Comparison of ENCODE assay signal across 8 mouse cellular contexts in the genomic region with DNA sequence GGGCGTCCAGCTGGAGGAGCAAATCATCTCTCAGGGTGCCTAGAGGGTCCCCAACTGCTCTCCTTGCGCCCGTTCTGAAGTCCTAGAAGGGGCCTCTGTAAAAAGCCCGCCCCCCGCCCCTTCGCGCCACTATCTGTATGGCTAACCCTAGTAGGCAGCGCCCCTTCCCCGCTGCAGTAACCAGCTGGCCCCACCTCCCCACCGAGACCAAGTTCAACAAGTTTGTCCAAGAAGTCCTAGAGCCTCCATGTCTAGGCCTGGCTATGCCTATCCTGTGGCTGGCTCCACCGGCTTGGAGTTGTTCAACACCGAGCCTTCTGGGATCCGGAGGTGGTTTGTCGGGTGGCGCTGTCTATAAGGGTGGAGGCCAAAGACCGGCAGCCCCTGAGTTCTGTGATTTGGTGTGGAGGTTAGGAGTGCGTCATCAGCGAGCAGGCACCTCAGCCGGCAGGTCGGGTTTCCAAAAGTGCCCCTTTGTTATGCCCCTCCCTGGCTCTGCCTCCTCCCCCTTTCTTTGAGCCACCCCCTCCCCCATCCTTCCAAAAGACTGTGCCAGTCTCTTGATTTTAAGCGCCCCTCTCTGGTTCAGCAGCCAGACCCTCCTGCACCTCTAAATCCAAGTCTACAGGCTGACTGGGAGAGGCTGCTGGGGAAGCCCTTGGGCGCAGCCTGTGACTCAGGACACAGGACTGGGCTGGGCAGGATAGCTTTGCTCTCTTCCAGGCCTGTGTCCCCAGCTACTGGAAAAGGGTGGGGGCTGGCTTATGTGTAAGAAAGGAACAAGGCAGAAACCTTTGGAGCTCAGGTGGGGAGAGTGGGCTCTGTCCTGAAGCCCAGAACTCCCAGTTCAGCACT. TPM values are rescaled to one million over a fixed set of nuclear protein-coding genes. Genes with fewer than 3 reads are reported as not detected.
DNase-seq lines count a peak whose midpoint lies in the region; ATAC-seq and TF ChIP-seq lines count a peak whose summit lies in the region.

No protein-coding gene starts in this region.

- peaks cover 5% of the 10 kb centered on the region; the same call in 1 of the 2 replicates for H3K27me3 ChIP-seq in embryonic facial prominence, embryonic 12.5 days
- H3K27me3 ChIP-seq in hindbrain, embryonic 13.5 days, result peaks cover 55% of the 10 kb centered on the region
- peaks cover 42% of the 10 kb centered on the region for H3K27me3 ChIP-seq in neural tube, embryonic 13.5 days

- peaks cover 16% of the 10 kb centered on the region for H3K36me3 ChIP-seq in embryonic facial prominence, embryonic 12.5 days
- H3K36me3 ChIP-seq in hindbrain, embryonic 13.5 days, result no peaks in the 10 kb centered on the region
- H3K36me3 ChIP-seq in neural tube, embryonic 13.5 days, result no peaks in the 10 kb centered on the region

- peak; percentile 57 for DNase-seq in lung, adult 2 months
- DNase-seq in lung, postnatal 36 days, result no peak
- DNase-seq in R1 (ENCODE audit: low read depth, low spot score) (peak; percentile 84), liver (peak; percentile 56)
- no peak for DNase-seq in spleen, postnatal 14 days (ENCODE audit: low spot score in 2 of 2)

- ATAC-seq in embryonic facial prominence, embryonic 12.5 days (ENCODE audit: insufficient number of reproducible peaks, insufficient read depth, low FRiP score, low TSS enrichment), result peak; percentile 77
- ATAC-seq in hindbrain, embryonic 13.5 days (ENCODE audit: low FRiP score), result peak; percentile 49
- ATAC-seq in neural tube, embryonic 13.5 days (ENCODE audit: low read depth), result peak; percentile 66

- H3K9ac ChIP-seq in embryonic facial prominence, embryonic 12.5 days, result peak overlapping the region; percentile 65
- H3K9ac ChIP-seq in hindbrain, embryonic 13.5 days, result peak overlapping the region; percentile 72
- peak overlapping the region; percentile 65 for H3K9ac ChIP-seq in neural tube, embryonic 13.5 days

- H3K4me1 ChIP-seq in lung, adult 2 months (ENCODE audit: control insufficient read depth, insufficient read depth, low read length), result no peaks in the 10 kb centered on the region
- H3K4me1 ChIP-seq in embryonic facial prominence, embryonic 12.5 days, result peaks cover 39% of the 10 kb centered on the region
- H3K4me1 ChIP-seq in hindbrain, embryonic 13.5 days (replicated peaks), result peaks cover 44% of the 10 kb centered on the region
- peaks cover 46% of the 10 kb centered on the region for H3K4me1 ChIP-seq in neural tube, embryonic 13.5 days (replicated peaks)

- H3K9me3 ChIP-seq in embryonic facial prominence, embryonic 12.5 days, result no peaks in the 10 kb centered on the region
- H3K9me3 ChIP-seq in hindbrain, embryonic 13.5 days, result no peaks in the 10 kb centered on the region
- no peaks in the 10 kb centered on the region for H3K9me3 ChIP-seq in neural tube, embryonic 13.5 days

- TF ChIP-seq CTCF in lung, adult 2 months (IDR thresholded peaks at IDR 0.05; ENCODE audit: insufficient read depth, low read length), result no peak

- peak overlapping the region; percentile 82 for H3K4me3 ChIP-seq in lung, adult 2 months (replicated peaks; ENCODE audit: extremely low read depth, low read depth, low read length)
- H3K4me3 ChIP-seq in embryonic facial prominence, embryonic 12.5 days, result peak overlapping the region; percentile 68
- peak overlapping the region; percentile 53 for H3K4me3 ChIP-seq in hindbrain, embryonic 13.5 days
- peak overlapping the region; percentile 50 for H3K4me3 ChIP-seq in neural tube, embryonic 13.5 days

- TF ChIP-seq POLR2A in lung, adult 2 months (IDR thresholded peaks at IDR 0.05; ENCODE audit: borderline replicate concordance, extremely low read depth, low read depth, low read length), result no peak

- H3K4me2 ChIP-seq in embryonic facial prominence, embryonic 12.5 days (replicated peaks), result peak overlapping the region; percentile 73
- H3K4me2 ChIP-seq in hindbrain, embryonic 13.5 days, result peak overlapping the region; percentile 97
- H3K4me2 ChIP-seq in neural tube, embryonic 13.5 days, result peak overlapping the region; percentile 98

- 6% methylated on average over 22 of the region's 22 CpGs for WGBS in lung, adult 2 months
- 2% methylated on average over 22 of the region's 22 CpGs for whole genome bisulfite sequencing in embryonic facial prominence, embryonic 12.5 days
- WGBS in hindbrain, embryonic 13.5 days, result 1% methylated on average over 22 of the region's 22 CpGs
- WGBS in neural tube, embryonic 13.5 days, result 2% methylated on average over 22 of the region's 22 CpGs

- H3K27ac ChIP-seq in embryonic facial prominence, embryonic 12.5 days, result peak overlapping the region; percentile 78
- peak overlapping the region; percentile 10; the same call in 1 of the 2 replicates for H3K27ac ChIP-seq in hindbrain, embryonic 13.5 days
- H3K27ac ChIP-seq in neural tube, embryonic 13.5 days (replicated peaks), result peak overlapping the region; percentile 33

RNA-seq across cellular contexts. Expression of gene Pacsin3, which starts 1.6 kb away (rescaled TPM):
- polyA plus RNA-seq in lung, adult 2 months (2012; rRNA removed), result 27.7 and 55.1 TPM in 2 replicates
- polyA plus RNA-seq in embryonic facial prominence, embryonic 12.5 days (2016; fragmentation: Nextera tagmentation; extraction: Ambion mirVana), result 39.9 and 40.9 TPM in 2 replicates
- polyA plus RNA-seq in hindbrain, embryonic 13.5 days (2015; fragmentation: Nextera tagmentation; extraction: Ambion mirVana), result 12.8 and 14.5 TPM in 2 replicates
- 14.8 and 15.3 TPM in 2 replicates for polyA plus RNA-seq in neural tube, embryonic 13.5 days (2015; fragmentation: Nextera tagmentation; extraction: Ambion mirVana)

RNA-seq across cellular contexts. Expression of gene Arfgap2, which starts 7.4 kb away (rescaled TPM):
- polyA plus RNA-seq in lung, adult 2 months (2012; rRNA removed), result 29.1 and 44.4 TPM in 2 replicates
- polyA plus RNA-seq in embryonic facial prominence, embryonic 12.5 days (2016; fragmentation: Nextera tagmentation; extraction: Ambion mirVana), result 93.0 and 95.9 TPM in 2 replicates
- 69.4 and 70.4 TPM in 2 replicates for polyA plus RNA-seq in hindbrain, embryonic 13.5 days (2015; fragmentation: Nextera tagmentation; extraction: Ambion mirVana)
- 64.5 and 67.0 TPM in 2 replicates for polyA plus RNA-seq in neural tube, embryonic 13.5 days (2015; fragmentation: Nextera tagmentation; extraction: Ambion mirVana)

RNA-seq across cellular contexts. Expression of gene Ddb2, which starts 20.6 kb away (rescaled TPM):
- 11.8 and 13.9 TPM in 2 replicates for polyA plus RNA-seq in lung, adult 2 months (2012; rRNA removed)
- polyA plus RNA-seq in embryonic facial prominence, embryonic 12.5 days (2016; fragmentation: Nextera tagmentation; extraction: Ambion mirVana), result 17.5 and 18.1 TPM in 2 replicates
- polyA plus RNA-seq in hindbrain, embryonic 13.5 days (2015; fragmentation: Nextera tagmentation; extraction: Ambion mirVana), result 14.1 and 15.2 TPM in 2 replicates
- 11.7 and 14.1 TPM in 2 replicates for polyA plus RNA-seq in neural tube, embryonic 13.5 days (2015; fragmentation: Nextera tagmentation; extraction: Ambion mirVana)

RNA-seq across cellular contexts. Expression of gene Acp2, which starts 54.7 kb away (rescaled TPM):
- polyA plus RNA-seq in lung, adult 2 months (2012; rRNA removed), result 20.7 and 25.0 TPM in 2 replicates
- polyA plus RNA-seq in embryonic facial prominence, embryonic 12.5 days (2016; fragmentation: Nextera tagmentation; extraction: Ambion mirVana), result 32.0 and 32.6 TPM in 2 replicates
- 38.0 and 41.3 TPM in 2 replicates for polyA plus RNA-seq in hindbrain, embryonic 13.5 days (2015; fragmentation: Nextera tagmentation; extraction: Ambion mirVana)
- 37.2 and 43.3 TPM in 2 replicates for polyA plus RNA-seq in neural tube, embryonic 13.5 days (2015; fragmentation: Nextera tagmentation; extraction: Ambion mirVana)

RNA-seq across cellular contexts. Expression of gene Nr1h3, which starts 54.7 kb away (rescaled TPM):
- polyA plus RNA-seq in lung, adult 2 months (2012; rRNA removed), result 97.4 and 102 TPM in 2 replicates
- 1.1 and 1.3 TPM in 2 replicates for polyA plus RNA-seq in embryonic facial prominence, embryonic 12.5 days (2016; fragmentation: Nextera tagmentation; extraction: Ambion mirVana)
- 1.7 and 1.8 TPM in 2 replicates for polyA plus RNA-seq in hindbrain, embryonic 13.5 days (2015; fragmentation: Nextera tagmentation; extraction: Ambion mirVana)
- polyA plus RNA-seq in neural tube, embryonic 13.5 days (2015; fragmentation: Nextera tagmentation; extraction: Ambion mirVana), result 1.1 and 1.5 TPM in 2 replicates

Comparison
In these comparisons a context has a peak if more than half of its experiments do, and no peak if none do; other contexts are left out.
1. DNase-seq: peak in lung, adult 2 months (single experiment), R1 (single experiment) and liver (single experiment); none in lung, postnatal 36 days (single experiment) and spleen, postnatal 14 days (0 of 2).
2. H3K27ac ChIP-seq: peak in every context shown above with its lines; median percentile 78 in embryonic facial prominence, embryonic 12.5 days; 33 in neural tube, embryonic 13.5 days; 10 in hindbrain, embryonic 13.5 days.
3. Peak in every context shown above with its lines, with median percentiles within 50 percentile points of each other: H3K4me3 ChIP-seq, ATAC-seq, H3K4me2 ChIP-seq and H3K9ac ChIP-seq.